Comparison of ENCODE assay signal across 14 mouse cellular contexts in genomic region chr17:87315891-87316763, GRCm38 (mm10). TPM values are rescaled to one million over a fixed set of nuclear protein-coding genes. Genes with fewer than 3 reads are reported as not detected.
DNase-seq lines count a peak whose midpoint lies in the region; ATAC-seq and TF ChIP-seq lines count a peak whose summit lies in the region.
"Had no signal": no experiment of that assay in that cellular context is flagged by ENCODE, and none has a peak within 500 bp of the region (broad histone marks: within the 10 kb centered on the region; RNA-seq: fewer than 3 reads in every experiment).

No protein-coding gene starts in this region.

- no peak overlapping the region for H3K4me3 ChIP-seq in left cerebral cortex, adult 2 months
- no peak overlapping the region for H3K4me3 ChIP-seq in bone marrow, adult 2 months (replicated peaks; ENCODE audit: control insufficient read depth, low read depth, low read length)
- no peak overlapping the region for H3K4me3 ChIP-seq in liver, embryonic 14.5 days (ENCODE audit: insufficient read depth in 1 of 2, low read depth in 2 of 2, low read length in 2 of 2)
- H3K4me3 ChIP-seq in midbrain, embryonic 13.5 days (replicated peaks) = no peak overlapping the region
- H3K4me3 ChIP-seq: embryonic facial prominence, embryonic 12.5 days; midbrain, embryonic 12.5 days; neural tube, embryonic 13.5 days had no signal

- H3K4me2 ChIP-seq in liver, embryonic 14.5 days (ENCODE audit: low read depth) = no peak overlapping the region
- no peak overlapping the region for H3K4me2 ChIP-seq in midbrain, embryonic 13.5 days (replicated peaks)
- H3K4me2 ChIP-seq: neural tube, embryonic 13.5 days had no signal

- no peaks in the 10 kb centered on the region for H3K36me3 ChIP-seq in liver, embryonic 14.5 days (replicated peaks; ENCODE audit: control insufficient read depth, insufficient read depth, low read depth)
- no peaks in the 10 kb centered on the region for H3K36me3 ChIP-seq in midbrain, embryonic 13.5 days
- H3K36me3 ChIP-seq: embryonic facial prominence, embryonic 12.5 days; midbrain, embryonic 12.5 days; neural tube, embryonic 13.5 days had no signal

- no peak for TF ChIP-seq EP300 in liver, embryonic 14.5 days (IDR thresholded peaks at IDR 0.05; ENCODE audit: low read depth)

- no peak for DNase-seq in left cerebral cortex, adult 2 months (ENCODE audit: extremely low spot score in 1 of 2, low spot score in 2 of 2)
- no peak for DNase-seq in left cerebral cortex, adult 11 months (ENCODE audit: low spot score)
- peak; percentile 48 for DNase-seq in cerebellum, adult 8-10 months
- no peak for DNase-seq in liver, embryonic 14.5 days (ENCODE audit: low read depth in 3 of 3, low spot score in 3 of 3)
- DNase-seq in adrenal gland, adult 2 months = no peak
- DNase-seq in kidney, postnatal 36 days = no peak
- DNase-seq: heart, postnatal 14 days; kidney, postnatal 4 days; lung, postnatal 10 days had no signal

- intact Hi-C loops in left cerebral cortex, adult 2 months (cut with DNase I) = loop anchor here (1.0 to 2.0 kb wide), 4 partner anchors 131 to 349 kb away; partner anchors contain the start of gene Calm2

- no peak overlapping the region for H3K9ac ChIP-seq in liver, embryonic 14.5 days (replicated peaks)
- H3K9ac ChIP-seq in midbrain, embryonic 13.5 days (replicated peaks) = no peak overlapping the region
- H3K9ac ChIP-seq: midbrain, embryonic 12.5 days; neural tube, embryonic 13.5 days had no signal

- peak; percentile 36 for TF ChIP-seq CTCF in left cerebral cortex, adult 2 months (IDR thresholded peaks at IDR 0.05)
- no peak for TF ChIP-seq CTCF in bone marrow, adult 2 months (IDR thresholded peaks at IDR 0.05; ENCODE audit: control insufficient read depth, insufficient read depth, low read length)
- 0 out of 2 replicates have a peak, but pooled peaks have one; percentile 26 for TF ChIP-seq CTCF in liver, embryonic 14.5 days (IDR thresholded peaks at IDR 0.05; ENCODE audit: low read depth)

- H3K4me1 ChIP-seq in bone marrow, adult 2 months (ENCODE audit: control insufficient read depth, insufficient read depth, low read length) = peaks cover 3% of the 10 kb centered on the region; the same call in 1 of the 2 replicates
- H3K4me1 ChIP-seq in liver, embryonic 14.5 days (replicated peaks; ENCODE audit: control insufficient read depth in 2 of 2, insufficient read depth in 2 of 2, low read length in 1 of 2) = peaks cover 0 to 16% of the 10 kb centered on the region in 2 experiments; a peak in 2 of 4 replicates
- H3K4me1 ChIP-seq in midbrain, embryonic 13.5 days (replicated peaks) = peaks cover 9% of the 10 kb centered on the region

- no peak for ATAC-seq in liver, embryonic 14.5 days (ENCODE audit: insufficient read depth)
- no peak for ATAC-seq in midbrain, embryonic 13.5 days

- H3K9me3 ChIP-seq in liver, embryonic 14.5 days (ENCODE audit: control insufficient read depth, low read length) = no peaks in the 10 kb centered on the region
- no peaks in the 10 kb centered on the region for H3K9me3 ChIP-seq in midbrain, embryonic 13.5 days
- H3K9me3 ChIP-seq: embryonic facial prominence, embryonic 12.5 days; midbrain, embryonic 12.5 days; neural tube, embryonic 13.5 days had no signal

- H3K27ac ChIP-seq in left cerebral cortex, adult 2 months = peak overlapping the region; percentile 16; the same call in 1 of the 2 replicates
- H3K27ac ChIP-seq in bone marrow, adult 2 months (ENCODE audit: control insufficient read depth, insufficient read depth, low read depth, low read length, poor library complexity) = peak overlapping the region; percentile 95
- no peak overlapping the region for H3K27ac ChIP-seq in liver, embryonic 14.5 days
- no peak overlapping the region for H3K27ac ChIP-seq in midbrain, embryonic 13.5 days
- H3K27ac ChIP-seq: embryonic facial prominence, embryonic 12.5 days; midbrain, embryonic 12.5 days; neural tube, embryonic 13.5 days had no signal

- WGBS in bone marrow, adult 2 months = 46% methylated on average over 23 of the region's 23 CpGs
- 61% methylated on average over 23 of the region's 23 CpGs for WGBS in liver, embryonic 14.5 days (ENCODE audit: insufficient replicate concordance)
- 84% methylated on average over 23 of the region's 23 CpGs for WGBS in midbrain, embryonic 13.5 days

- H3K27me3 ChIP-seq in liver, embryonic 14.5 days (ENCODE audit: control insufficient read depth, insufficient read depth, low read length) = no peaks in the 10 kb centered on the region
- no peaks in the 10 kb centered on the region for H3K27me3 ChIP-seq in midbrain, embryonic 13.5 days
- H3K27me3 ChIP-seq: neural tube, embryonic 13.5 days had no signal

- no peak for TF ChIP-seq POLR2A in bone marrow, adult 2 months (IDR thresholded peaks at IDR 0.05; ENCODE audit: borderline replicate concordance, control insufficient read depth, low read depth, low read length)

RNA-seq across cellular contexts. Expression of gene Ttc7, which starts 33.4 kb away (rescaled TPM):
- 10 to 100 TPM; 11.8 to 13.2 TPM for total RNA-seq in left cerebral cortex, adult 2 months (2021)
- polyA plus RNA-seq in bone marrow, adult 2 months (2011; ENCODE audit: insufficient read depth, insufficient read length, low replicate concordance, missing spikeins) = 37.3 and 77.9 TPM in 2 replicates
- 7.8 and 8.4 TPM in 2 replicates for polyA plus RNA-seq in liver, embryonic 14.5 days (2012; rRNA removed)
- polyA plus RNA-seq in liver, embryonic 14.5 days (2014; fragmentation: Nextera tagmentation; extraction: Ambion mirVana) = 7.7 and 7.9 TPM in 2 replicates
- total RNA-seq in adrenal gland, adult 2 months (2021) = 10 to 100 TPM; 12.0 to 15.1 TPM
- 30.6 and 34.0 TPM in 2 replicates for polyA plus RNA-seq in adrenal gland, adult 2 months (2012; rRNA removed)
- polyA plus RNA-seq in midbrain, embryonic 13.5 days (2015; fragmentation: Nextera tagmentation; extraction: Ambion mirVana) = 2.8 and 4.3 TPM in 2 replicates

RNA-seq across cellular contexts. Expression of gene Mcfd2, which starts 50.4 kb away (rescaled TPM):
- 10 to 100 TPM; 56.6 to 60.0 TPM for total RNA-seq in left cerebral cortex, adult 2 months (2021)
- polyA plus RNA-seq in bone marrow, adult 2 months (2011; ENCODE audit: insufficient read depth, insufficient read length, low replicate concordance, missing spikeins) = 10.4 and 15.7 TPM in 2 replicates
- 29.6 and 32.2 TPM in 2 replicates for polyA plus RNA-seq in liver, embryonic 14.5 days (2012; rRNA removed)
- polyA plus RNA-seq in liver, embryonic 14.5 days (2014; fragmentation: Nextera tagmentation; extraction: Ambion mirVana) = 54.9 and 55.1 TPM in 2 replicates
- total RNA-seq in adrenal gland, adult 2 months (2021) = 100 to 1,000 TPM; 232 to 255 TPM
- polyA plus RNA-seq in adrenal gland, adult 2 months (2012; rRNA removed) = 178 and 211 TPM in 2 replicates
- 52.6 and 54.7 TPM in 2 replicates for polyA plus RNA-seq in midbrain, embryonic 13.5 days (2015; fragmentation: Nextera tagmentation; extraction: Ambion mirVana)

Comparison
In these comparisons a context has a peak if more than half of its experiments do, and no peak if none do; other contexts are left out.
1. H3K27ac ChIP-seq: peak in left cerebral cortex, adult 2 months (single experiment) and bone marrow, adult 2 months (single experiment); none in liver, embryonic 14.5 days (single experiment) and midbrain, embryonic 13.5 days (single experiment).